Mouse (Mus musculus): ENCODE results near the gene Lmbr1l. TPM values are rescaled to one million over a fixed set of nuclear protein-coding genes. Genes with fewer than 3 reads are reported as not detected.
A peak's percentile ranks its signal among the peaks of the same experiment; 100 is the strongest.
"Not testable (repeated sequence)": the region's sequence is repeated elsewhere in the genome, so short reads cannot be mapped to it uniquely, and the experiment has no call there.

Lmbr1l gene
- polyA plus RNA-seq, 1 experiment from 2014 or later, result 13.9 TPM

GRCm38 (mm10) chr15:98928598-98929240, 10.7 kb upstream of the Lmbr1l start:
- peak overlapping the region; percentile 58 for H3K27ac ChIP-seq (ENCODE audit: low read length)

DNA sequence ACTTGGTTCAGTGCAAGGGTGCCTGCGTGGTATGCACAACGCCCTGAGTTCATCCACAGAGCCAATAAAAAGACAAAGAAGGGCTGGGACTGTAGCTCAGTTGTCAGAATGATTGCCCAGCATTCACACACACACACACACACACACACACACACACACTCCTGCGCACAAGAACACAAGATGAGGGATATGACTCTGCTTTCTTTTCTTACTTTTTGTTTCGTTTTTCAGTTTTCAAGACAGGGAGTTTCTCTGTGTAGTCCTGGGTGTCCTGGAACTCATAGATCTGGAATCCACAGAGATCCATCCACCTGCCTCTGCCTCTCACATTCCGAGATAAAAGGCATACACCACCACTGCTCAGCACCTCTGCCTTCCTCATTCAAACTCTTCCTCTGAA, 9.5 kb upstream of the Lmbr1l start:
- no peak overlapping the region for H3K4me3 ChIP-seq (ENCODE audit: low read length)
- no peak overlapping the region for H3K9ac ChIP-seq (ENCODE audit: low read length)
- peaks cover 9% of the 10 kb centered on the region for H3K36me3 ChIP-seq (ENCODE audit: control insufficient read depth, insufficient read depth)
- no peak for ATAC-seq (replicated peaks; ENCODE audit: extremely low read depth, insufficient read depth, low FRiP score)
- peaks cover 9% of the 10 kb centered on the region for H3K4me1 ChIP-seq (ENCODE audit: control insufficient read depth, insufficient read depth, low read length)
- no peak overlapping the region for H3K4me2 ChIP-seq (ENCODE audit: low read depth, low read length)
- no peak overlapping the region for H3K27ac ChIP-seq (ENCODE audit: low read length)
- WGBS, result 80% methylated on average over 5 of the region's 5 CpGs
- H3K27me3 ChIP-seq (ENCODE audit: control insufficient read depth, insufficient read depth, low read length), result no peaks in the 10 kb centered on the region
- H3K9me3 ChIP-seq (replicated peaks; ENCODE audit: control insufficient read depth, low read length), result no peaks in the 10 kb centered on the region

More at GRCm38 (mm10) chr15:98928598-98929240, 10.7 kb upstream of the Lmbr1l start:
- H3K4me1 ChIP-seq (ENCODE audit: control insufficient read depth, insufficient read depth, low read length), result peaks cover 12% of the 10 kb centered on the region
- H3K9me3 ChIP-seq (replicated peaks; ENCODE audit: control insufficient read depth, low read length), result no peaks in the 10 kb centered on the region
- H3K9ac ChIP-seq (ENCODE audit: low read length), result 0 out of 2 replicates have a peak overlapping the region, but pooled peaks have one; percentile 24
- ATAC-seq (replicated peaks; ENCODE audit: extremely low read depth, insufficient read depth, low FRiP score), result peak; percentile 67
- H3K4me3 ChIP-seq (ENCODE audit: low read length), result no peak overlapping the region
- WGBS, result 16% methylated on average over 13 of the region's 13 CpGs
- peaks cover 9% of the 10 kb centered on the region for H3K36me3 ChIP-seq (ENCODE audit: control insufficient read depth, insufficient read depth)
- peak overlapping the region; percentile 24; the same call in 1 of the 2 replicates for H3K4me2 ChIP-seq (ENCODE audit: low read depth, low read length)
- no peaks in the 10 kb centered on the region for H3K27me3 ChIP-seq (ENCODE audit: control insufficient read depth, insufficient read depth, low read length)

- Histone ChIP-seq H3K27me3 (ENCODE audit: control insufficient read depth, insufficient read depth, low read length) (no peaks in the 10 kb centered on the region), H3K36me3 (ENCODE audit: control insufficient read depth, insufficient read depth) (no peaks in the 10 kb centered on the region), H3K4me3 (ENCODE audit: low read length) (no peak overlapping the region), H3K9me3 (replicated peaks; ENCODE audit: control insufficient read depth, low read length) (no peaks in the 10 kb centered on the region), H3K4me2 (ENCODE audit: low read depth, low read length) (no peak overlapping the region), H3K27ac (ENCODE audit: low read length) (no peak overlapping the region), H3K4me1 (ENCODE audit: control insufficient read depth, insufficient read depth, low read length) (0 out of 2 replicates have a peak, but pooled peaks cover 4% of the 10 kb centered on the region), H3K9ac (ENCODE audit: low read length) (no peak overlapping the region)
- WGBS, result 58% methylated on average over 3 of the region's 3 CpGs
- ATAC-seq (replicated peaks; ENCODE audit: extremely low read depth, insufficient read depth, low FRiP score), result no peak
These were observed 6.7 kb upstream of the Lmbr1l start for GRCm38 (mm10) chr15:98924682-98925081.

- no peak for ATAC-seq (replicated peaks; ENCODE audit: extremely low read depth, insufficient read depth, low FRiP score)
- no peak overlapping the region for H3K27ac ChIP-seq (ENCODE audit: low read length)
- H3K4me2 ChIP-seq (ENCODE audit: low read depth, low read length), result no peak overlapping the region
- no peaks in the 10 kb centered on the region; the same call in 1 of the 2 replicates for H3K4me1 ChIP-seq (ENCODE audit: control insufficient read depth, insufficient read depth, low read length)
- H3K9ac ChIP-seq (ENCODE audit: low read length), result no peak overlapping the region
- H3K27me3 ChIP-seq (ENCODE audit: control insufficient read depth, insufficient read depth, low read length), result no peaks in the 10 kb centered on the region
- WGBS, result 80% methylated on average over 2 of the region's 2 CpGs
- H3K4me3 ChIP-seq (ENCODE audit: low read length), result no peak overlapping the region
- H3K36me3 ChIP-seq (ENCODE audit: control insufficient read depth, insufficient read depth), result no peaks in the 10 kb centered on the region
- no peaks in the 10 kb centered on the region for H3K9me3 ChIP-seq (replicated peaks; ENCODE audit: control insufficient read depth, low read length)
These were observed 5.1 kb upstream of the Lmbr1l start for GRCm38 (mm10) chr15:98923031-98923537.

GRCm38 (mm10) chr15:98922581-98922980, 4.5 kb upstream of the Lmbr1l start:
- H3K4me3 ChIP-seq (ENCODE audit: low read length), result no peak overlapping the region
- H3K4me1 ChIP-seq (ENCODE audit: control insufficient read depth, insufficient read depth, low read length), result no peaks in the 10 kb centered on the region; the same call in 1 of the 2 replicates
- no peaks in the 10 kb centered on the region for H3K27me3 ChIP-seq (ENCODE audit: control insufficient read depth, insufficient read depth, low read length)
- no peak overlapping the region for H3K27ac ChIP-seq (ENCODE audit: low read length)
- H3K36me3 ChIP-seq (ENCODE audit: control insufficient read depth, insufficient read depth), result no peaks in the 10 kb centered on the region
- 0 out of 2 replicates have a peak overlapping the region, but pooled peaks have one; percentile 16 for H3K9ac ChIP-seq (ENCODE audit: low read length)
- H3K4me2 ChIP-seq (ENCODE audit: low read depth, low read length), result no peak overlapping the region
- 29% methylated on average over 3 of the region's 3 CpGs for WGBS
- no peak for ATAC-seq (replicated peaks; ENCODE audit: extremely low read depth, insufficient read depth, low FRiP score)
- no peaks in the 10 kb centered on the region for H3K9me3 ChIP-seq (replicated peaks; ENCODE audit: control insufficient read depth, low read length)

DNA sequence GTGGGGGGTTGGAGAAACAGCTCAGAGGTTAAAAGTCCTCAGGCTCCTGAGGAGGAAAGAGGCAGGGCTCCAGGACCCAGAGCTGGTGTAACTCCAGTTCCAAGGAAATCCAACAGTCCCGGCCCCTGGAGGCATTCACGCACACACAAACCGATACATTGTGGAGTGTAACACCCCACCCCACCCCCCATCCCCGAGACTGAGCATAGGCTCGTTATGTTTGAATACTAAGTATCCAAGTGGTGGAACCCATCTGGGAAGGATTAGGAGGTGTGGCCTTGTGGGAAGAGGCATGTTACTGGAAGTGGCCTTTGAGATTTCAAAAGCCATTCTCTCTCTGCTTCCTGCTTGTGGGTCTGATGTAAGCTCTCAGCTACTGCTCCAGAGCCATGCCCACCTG, 3.5 kb upstream of the Lmbr1l start:
- 85% methylated on average over 5 of the region's 5 CpGs for WGBS
- no peak for ATAC-seq (replicated peaks; ENCODE audit: extremely low read depth, insufficient read depth, low FRiP score)

GRCm38 (mm10) chr15:98918499-98918895, 466 bp upstream of the Lmbr1l start:
- not testable (repeated sequence) for H3K36me3 ChIP-seq (ENCODE audit: control insufficient read depth, insufficient read depth); H3K27me3 ChIP-seq (ENCODE audit: control insufficient read depth, insufficient read depth, low read length); H3K9me3 ChIP-seq (replicated peaks; ENCODE audit: control insufficient read depth, low read length); H3K4me1 ChIP-seq (ENCODE audit: control insufficient read depth, insufficient read depth, low read length); ATAC-seq (replicated peaks; ENCODE audit: extremely low read depth, insufficient read depth, low FRiP score)
- peak overlapping the region; percentile 74 for H3K27ac ChIP-seq (ENCODE audit: low read length)
- peak overlapping the region; percentile 72 for H3K9ac ChIP-seq (ENCODE audit: low read length)
- peak overlapping the region; percentile 64 for H3K4me2 ChIP-seq (ENCODE audit: low read depth, low read length)
- 28% methylated on average over 8 of the region's 8 CpGs for WGBS
- H3K4me3 ChIP-seq (ENCODE audit: low read length), result peak overlapping the region; percentile 95

More for the DNA sequence above, 3.5 kb upstream of the Lmbr1l start:
- Histone ChIP-seq H3K4me1 (ENCODE audit: control insufficient read depth, insufficient read depth, low read length) (peaks cover 4% of the 10 kb centered on the region), H3K4me2 (ENCODE audit: low read depth, low read length) (no peak overlapping the region), H3K9ac (ENCODE audit: low read length) (no peak overlapping the region), H3K4me3 (ENCODE audit: low read length) (no peak overlapping the region), H3K9me3 (replicated peaks; ENCODE audit: control insufficient read depth, low read length) (no peaks in the 10 kb centered on the region), H3K27ac (ENCODE audit: low read length) (no peak overlapping the region), H3K36me3 (ENCODE audit: control insufficient read depth, insufficient read depth) (no peaks in the 10 kb centered on the region), H3K27me3 (ENCODE audit: control insufficient read depth, insufficient read depth, low read length) (no peaks in the 10 kb centered on the region)

- H3K4me1 ChIP-seq (ENCODE audit: control insufficient read depth, insufficient read depth, low read length), result peaks cover 10% of the 10 kb centered on the region
- WGBS, result under 1% methylated on average over 14 of the region's 14 CpGs
These were observed 940 bp downstream of the Lmbr1l start for GRCm38 (mm10) chr15:98917091-98917490.

DNA sequence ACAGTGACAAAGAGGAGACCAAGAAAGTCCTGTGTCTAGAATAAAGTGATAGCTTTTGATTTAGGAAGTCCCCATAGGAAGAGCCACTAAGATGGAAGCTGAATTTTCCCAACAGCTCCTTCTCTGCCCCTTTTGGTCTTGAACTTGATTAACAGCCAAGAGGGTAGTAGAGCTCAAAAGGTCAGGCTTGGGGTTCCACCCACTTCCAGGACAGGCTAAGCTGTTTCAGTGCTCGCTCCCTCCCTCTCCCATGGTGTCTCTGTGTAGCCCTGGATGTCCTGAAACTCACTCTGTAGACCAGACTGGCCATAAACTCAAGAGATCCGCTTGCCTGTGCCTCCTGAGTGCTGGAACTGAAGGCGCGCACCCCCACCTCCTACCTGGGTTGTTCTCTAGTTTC, 2.0 kb downstream of the Lmbr1l start:
- Histone ChIP-seq H3K9me3 (replicated peaks; ENCODE audit: control insufficient read depth, low read length) (no peaks in the 10 kb centered on the region), H3K9ac (ENCODE audit: low read length) (peak overlapping the region; percentile 94; the same call in 1 of the 2 replicates), H3K27ac (ENCODE audit: low read length) (no peak overlapping the region), H3K4me1 (ENCODE audit: control insufficient read depth, insufficient read depth, low read length) (peaks cover 10% of the 10 kb centered on the region), H3K36me3 (ENCODE audit: control insufficient read depth, insufficient read depth) (peaks cover 20% of the 10 kb centered on the region), H3K27me3 (ENCODE audit: control insufficient read depth, insufficient read depth, low read length) (no peaks in the 10 kb centered on the region), H3K4me3 (ENCODE audit: low read length) (no peak overlapping the region), H3K4me2 (ENCODE audit: low read depth, low read length) (peak overlapping the region; percentile 86)
- 93% methylated on average over 4 of the region's 4 CpGs for WGBS
- no peak for ATAC-seq (replicated peaks; ENCODE audit: extremely low read depth, insufficient read depth, low FRiP score)

More at GRCm38 (mm10) chr15:98917091-98917490, 940 bp downstream of the Lmbr1l start:
- peak overlapping the region; percentile 94 for H3K9ac ChIP-seq (ENCODE audit: low read length)
- H3K27me3 ChIP-seq (ENCODE audit: control insufficient read depth, insufficient read depth, low read length), result no peaks in the 10 kb centered on the region
- peak overlapping the region; percentile 97 for H3K27ac ChIP-seq (ENCODE audit: low read length)
- H3K36me3 ChIP-seq (ENCODE audit: control insufficient read depth, insufficient read depth), result peaks cover 11% of the 10 kb centered on the region
- H3K9me3 ChIP-seq (replicated peaks; ENCODE audit: control insufficient read depth, low read length), result no peaks in the 10 kb centered on the region
- no peak for ATAC-seq (replicated peaks; ENCODE audit: extremely low read depth, insufficient read depth, low FRiP score)
- H3K4me3 ChIP-seq (ENCODE audit: low read length), result peak overlapping the region; percentile 95
- peak overlapping the region; percentile 86 for H3K4me2 ChIP-seq (ENCODE audit: low read depth, low read length)

Data from heart, embryonic 16.5 days (tissue).